Mouse (Mus musculus) urinary bladder, postnatal 14 days (tissue): ENCODE measurements around the gene Zfp667.

ENCODE experiments used
- DNase-seq: peaks from one replicate; pipeline ENCODE4 v3.0.0; 2021; ENCODE audit warnings: low spot score

Gene Zfp667

DNA sequence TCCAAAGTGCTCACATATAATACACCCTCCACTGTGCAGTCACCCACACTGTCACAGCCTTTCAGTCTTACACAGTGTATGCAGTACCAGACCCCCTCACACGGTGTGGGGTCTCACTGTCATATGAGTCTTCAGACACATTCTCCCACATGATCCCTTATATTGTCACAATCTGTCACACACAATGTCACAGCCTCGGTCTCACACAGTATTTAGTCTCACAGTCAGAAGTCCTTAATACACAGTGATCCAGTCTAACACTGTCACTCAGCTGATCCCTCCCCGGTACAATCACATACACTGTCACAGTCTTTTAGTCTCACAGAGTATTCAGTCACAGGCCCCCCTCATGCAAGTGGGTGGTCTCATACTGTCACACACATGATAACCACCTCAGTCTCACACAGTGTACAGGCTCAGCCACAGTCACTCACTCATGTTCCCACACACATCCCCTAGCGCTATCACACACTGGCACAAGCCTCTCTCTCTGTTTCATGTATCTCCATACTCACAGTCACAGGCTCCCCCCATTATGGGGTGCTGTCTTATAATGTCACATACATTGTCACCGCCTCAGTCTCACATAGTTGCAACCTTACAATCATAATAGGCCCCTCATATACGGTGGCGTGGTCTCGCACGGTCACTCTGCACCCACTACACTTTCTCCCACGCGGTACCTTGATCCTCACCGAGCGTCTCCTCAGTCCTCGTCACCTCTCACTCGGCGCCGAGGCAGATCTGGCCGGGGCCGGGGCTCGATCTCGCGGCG is 44.3 kb downstream of the Zfp667 start:
- no peak for DNase-seq

DNA sequence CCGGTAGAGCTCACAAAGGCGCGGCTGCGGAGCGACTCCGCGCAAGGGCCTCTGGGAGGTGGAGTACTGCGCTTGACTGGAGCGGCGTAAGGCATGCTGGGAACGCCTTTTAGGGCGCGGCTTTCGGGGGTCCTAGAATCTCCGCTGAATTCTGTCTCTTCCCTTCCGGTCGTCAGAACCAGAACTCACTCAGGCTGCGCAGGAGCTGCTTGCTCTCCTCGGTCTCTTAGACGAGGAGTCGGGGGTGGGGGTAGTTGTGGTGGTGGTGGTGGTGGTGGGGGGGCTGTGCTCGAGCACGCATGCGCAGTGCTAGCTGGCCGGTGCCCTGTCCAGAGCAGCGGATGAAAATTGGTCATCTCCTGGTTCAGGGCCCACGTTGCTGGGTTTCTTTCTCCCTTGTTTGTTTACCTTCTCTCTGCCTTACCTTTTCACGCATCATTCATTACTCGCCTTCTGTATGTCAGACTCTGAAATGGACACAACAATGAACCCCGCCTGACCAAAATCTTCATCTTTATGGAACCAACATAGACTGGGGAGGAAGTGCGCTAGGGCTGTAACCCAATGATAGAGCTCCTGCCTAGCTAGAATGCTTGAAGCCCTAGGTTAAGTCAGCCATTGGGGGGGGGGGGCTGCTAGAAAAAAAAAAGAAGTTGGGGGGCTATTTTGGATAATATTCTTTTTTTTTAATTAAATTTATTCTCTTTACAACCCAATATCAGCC is 45.0 kb downstream of the Zfp667 start, which contains the start of gene Zfp583:
Gene Zfp583 (minus strand): TSS at position 53 of the 724 bp plus-strand sequence.
- peak; percentile 80 for DNase-seq

DNA sequence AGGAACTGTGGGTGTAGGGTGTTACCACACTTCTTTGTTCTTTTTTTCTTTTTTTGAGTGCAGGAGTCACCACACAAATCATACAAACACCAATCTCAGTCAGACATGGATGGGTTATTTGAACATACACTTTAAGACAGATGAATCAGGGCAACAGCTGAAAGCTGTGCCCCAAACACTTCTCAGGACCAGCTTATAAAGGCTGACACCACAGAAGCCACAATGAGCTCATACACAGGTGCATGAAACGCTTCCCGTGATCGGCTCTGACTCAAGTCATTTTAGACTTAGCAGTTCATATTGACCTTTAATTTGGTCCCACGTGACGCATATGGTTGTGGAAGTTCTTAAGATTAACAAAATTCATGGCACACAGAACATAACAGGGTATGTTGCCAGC is 53.5 kb downstream of the Zfp667 start:
- DNase-seq = no peak

DNA sequence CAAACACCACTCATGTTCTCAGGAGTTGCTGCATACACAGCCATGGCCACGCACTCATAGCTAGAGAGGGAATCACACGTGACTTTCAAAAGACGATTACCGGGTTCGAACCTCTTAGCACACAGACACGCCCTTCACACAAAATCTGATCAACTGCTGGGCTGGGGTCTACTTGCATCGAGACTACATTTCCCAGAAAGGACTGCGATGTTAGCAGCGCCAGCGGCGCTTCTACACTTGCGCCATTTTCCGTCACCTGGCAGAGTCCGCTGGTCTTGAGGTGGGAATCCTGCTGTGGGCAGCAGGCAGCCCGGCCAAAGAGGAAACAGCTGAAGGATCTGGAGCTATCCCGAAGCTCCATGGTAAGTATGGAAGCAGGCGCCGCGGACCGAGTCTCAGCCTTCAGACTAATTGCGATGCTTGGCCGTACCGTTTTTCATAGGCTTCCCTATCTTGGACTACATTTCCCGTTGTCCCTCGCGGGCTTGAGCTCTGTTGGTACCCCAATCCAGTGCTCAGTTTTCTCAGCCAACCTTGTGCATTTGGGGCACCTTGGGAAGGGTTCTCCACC is 57.2 kb downstream of the Zfp667 start, which contains the start of gene Gm3854:
Gene Gm3854 (plus strand): TSS at position 259 of the 571 bp plus-strand sequence.
- peak; percentile 39 for DNase-seq

DNA sequence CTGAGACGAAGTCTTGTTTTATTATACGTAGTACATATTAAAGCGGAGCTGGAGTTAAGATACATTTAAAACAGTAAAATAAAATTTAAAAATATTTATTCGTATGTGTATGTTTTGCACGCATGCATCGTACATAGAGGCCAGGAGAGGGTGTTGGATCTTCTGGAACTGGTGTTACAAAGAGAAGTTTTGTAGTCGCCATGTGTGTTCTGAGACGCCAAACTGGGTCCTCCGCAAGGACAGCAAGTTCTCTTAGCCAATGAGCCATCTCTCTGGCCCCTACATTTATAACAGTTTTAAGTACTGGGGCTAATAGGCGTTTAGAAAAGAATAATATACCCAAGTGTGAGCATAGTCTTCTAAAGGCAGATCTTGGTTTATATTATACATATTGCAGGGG is 57.7 kb downstream of the Zfp667 start:
- no peak for DNase-seq
